Mouse (Mus musculus) C2C12 (cell line): ENCODE data around the gene Hyal2. TPM values are rescaled to one million over a fixed set of nuclear protein-coding genes. Genes with fewer than 3 reads are reported as not detected.

Experiments
- H3K27me3 ChIP-seq: one replicate; pipeline ENCODE4 v1.6.1; 2011; ENCODE audit not compliant: control insufficient read depth, insufficient read depth, insufficient read length
- H3K36me3 ChIP-seq: one replicate; pipeline ENCODE4 v1.6.1; 2011; ENCODE audit not compliant: control insufficient read depth, insufficient read depth
- H3K4me3 ChIP-seq: one replicate; pipeline ENCODE4 v1.5.1; 2011; ENCODE audit warnings: mild to moderate bottlenecking, control low read depth; ENCODE audit not compliant: poor library complexity, insufficient read depth, severe bottlenecking
- H3K79me2 ChIP-seq: one replicate; pipeline ENCODE4 v1.6.1; 2011; ENCODE audit not compliant: control insufficient read depth, insufficient read depth
- H3K79me3 ChIP-seq: one replicate; pipeline ENCODE4 v1.6.1; 2011; ENCODE audit warnings: low read depth, control low read depth
- H3ac ChIP-seq: one replicate; pipeline ENCODE3; 2011; ENCODE audit warnings: low read depth; ENCODE audit not compliant: control insufficient read depth, insufficient read length
- CEBPB ChIP-seq: IDR thresholded peaks from one replicate; pipeline ENCODE4 v1.6.1; 2011; ENCODE audit warnings: low read depth, mild to moderate bottlenecking, control low read depth, moderate library complexity
- CTCF ChIP-seq: IDR thresholded peaks from one replicate; pipeline ENCODE4 v1.5.1; 2011; ENCODE audit not compliant: control insufficient read depth, insufficient read depth, insufficient read length
- FOSL1 ChIP-seq: IDR thresholded peaks from one replicate; pipeline ENCODE4 v1.8.0; 2011; ENCODE audit warnings: mild to moderate bottlenecking, low read length; ENCODE audit not compliant: poor library complexity, insufficient read depth, severe bottlenecking
- MAX ChIP-seq: IDR thresholded peaks from one replicate; pipeline ENCODE4 v1.6.1; 2011; ENCODE audit warnings: mild to moderate bottlenecking, control low read depth
- MYOD1 ChIP-seq: IDR thresholded peaks from one replicate; pipeline ENCODE4 v1.6.1; 2011; ENCODE audit warnings: low read depth; ENCODE audit not compliant: control insufficient read depth, insufficient read length
- MYOG ChIP-seq: IDR thresholded peaks from one replicate; pipeline ENCODE4 v1.6.1; 2011; ENCODE audit not compliant: control insufficient read depth, insufficient read length; ENCODE audit errors: extremely low read depth
- USF1 ChIP-seq: IDR thresholded peaks from one replicate; pipeline ENCODE4 v1.6.1; 2011; ENCODE audit warnings: low read depth, mild to moderate bottlenecking, control low read depth, moderate library complexity
- long read RNA-seq, 2 experiments: library from polyadenylated mRNA; unstranded; transcript quantifications; one replicate each; pipeline ENCODE4 v2.0.0; 2019 to 2020
- polyA plus RNA-seq: library from polyadenylated mRNA; unstranded; fragments of >200 nt; fragmentation: generic; extraction: Trizol; gene quantifications from one replicate; pipeline ENCODE4 v1.2.1, GENCODE M21; 2012; ENCODE audit warnings: missing spikeins

Gene Hyal2
- polyA plus RNA-seq: 59.7 TPM
- long read RNA-seq, experiment 1, transcript Hyal2-201 (4 exons, 1,893 nt): major isoform, 45 of 46 reads
- long read RNA-seq, experiment 1, partial matches to known transcripts: 0 of 46 reads
- long read RNA-seq, experiment 1, other reads (novel, unspliced or antisense): 0 of 46 reads
- long read RNA-seq, experiment 2, transcript Hyal2-201 (4 exons, 1,893 nt): major isoform, 283 of 304 reads
- long read RNA-seq, experiment 2, partial matches to known transcripts: 13 of 304 reads
- long read RNA-seq, experiment 2, other reads (novel, unspliced or antisense): 8 of 304 reads

GRCm38 (mm10) chr9:107567702-107568319, at the start of gene Hyal2:
TSS of gene Hyal2 (plus strand) at chr9:107567945.
- no peaks in the 10 kb centered on the region for H3K27me3 ChIP-seq
- peaks cover 13% of the 10 kb centered on the region for H3K36me3 ChIP-seq
- H3ac ChIP-seq: peak within 1 kb of the TSS; percentile 78
- peak within 1 kb of the TSS; percentile 66 for H3K4me3 ChIP-seq
- TF ChIP-seq CTCF (no peak), FOSL1 (no peak), MYOG (no peak), USF1 (no peak), MYOD1 (no peak), MAX (no peak), CEBPB (no peak)
- H3K79me2 ChIP-seq: peaks cover 26% of the 10 kb centered on the region
- H3K79me3 ChIP-seq: peaks cover 12% of the 10 kb centered on the region

- no peaks in the 10 kb centered on the region for H3K79me2 ChIP-seq
- no peaks in the 10 kb centered on the region for H3K36me3 ChIP-seq
- H3K27me3 ChIP-seq: peaks cover 72% of the 10 kb centered on the region
- H3ac ChIP-seq: no peak overlapping the region
- no peaks in the 10 kb centered on the region for H3K79me3 ChIP-seq
- no peak for TF ChIP-seq USF1
- no peak overlapping the region for H3K4me3 ChIP-seq
Measured at GRCm38 (mm10) chr9:107520331-107520730, 47.4 kb upstream of the Hyal2 start.

DNA sequence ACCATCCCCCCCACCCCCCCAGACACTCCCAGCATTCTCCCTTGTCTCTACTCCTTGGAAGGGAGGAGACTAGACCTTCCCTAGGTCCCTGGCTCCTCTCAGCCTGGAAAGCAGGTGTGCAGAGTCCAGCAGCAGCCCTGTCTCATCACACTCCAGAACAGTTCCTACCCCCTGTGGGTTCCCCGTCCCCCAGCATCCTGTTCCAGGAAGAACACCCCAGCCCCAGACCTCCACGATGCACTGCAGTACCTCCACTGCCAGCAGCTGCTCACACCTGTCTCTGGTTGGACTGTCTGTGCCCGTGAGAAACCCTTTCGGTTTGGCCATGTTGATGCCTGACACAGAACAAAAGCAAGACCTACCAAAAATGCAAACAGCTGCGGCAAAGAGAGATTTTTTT, 46.6 kb upstream of the Hyal2 start:
- H3K36me3 ChIP-seq: no peaks in the 10 kb centered on the region
- TF ChIP-seq FOSL1 (no peak), CTCF (no peak), MYOG (no peak), MAX (no peak), CEBPB (no peak)
- H3K4me3 ChIP-seq: no peak overlapping the region
- H3K79me3 ChIP-seq: no peaks in the 10 kb centered on the region
- no peaks in the 10 kb centered on the region for H3K79me2 ChIP-seq
- H3K27me3 ChIP-seq: peaks cover 79% of the 10 kb centered on the region
- no peak overlapping the region for H3ac ChIP-seq

GRCm38 (mm10) chr9:107521711-107522399, 45.9 kb upstream of the Hyal2 start:
- peaks cover 84% of the 10 kb centered on the region for H3K27me3 ChIP-seq
- no peak overlapping the region for H3K4me3 ChIP-seq

DNA sequence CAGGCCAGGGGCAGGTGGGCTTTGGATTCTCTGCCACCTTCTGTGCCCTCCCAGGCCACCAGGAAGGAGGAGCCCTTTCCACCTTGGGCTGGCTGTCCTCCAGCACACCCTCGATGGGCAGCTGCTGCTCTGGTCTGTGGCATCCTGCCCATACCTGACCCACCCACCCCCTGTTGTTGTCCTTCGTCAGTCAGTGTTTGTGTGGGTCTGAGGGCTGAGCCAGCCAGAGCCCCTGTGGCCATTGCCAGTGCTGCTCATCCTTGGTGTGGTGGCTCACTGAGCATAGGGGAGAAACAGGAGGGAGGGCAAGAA, 45.4 kb upstream of the Hyal2 start:
- Histone ChIP-seq H3K79me3 (no peaks in the 10 kb centered on the region), H3K27me3 (peaks cover 84% of the 10 kb centered on the region), H3K36me3 (no peaks in the 10 kb centered on the region), H3K4me3 (no peak overlapping the region), H3ac (no peak overlapping the region), H3K79me2 (no peaks in the 10 kb centered on the region)
- TF ChIP-seq FOSL1 (no peak), MAX (no peak), MYOG (no peak), CTCF (no peak), USF1 (no peak), MYOD1 (no peak), CEBPB (no peak)

More at GRCm38 (mm10) chr9:107521711-107522399, 45.9 kb upstream of the Hyal2 start:
- Histone ChIP-seq H3K36me3 (no peaks in the 10 kb centered on the region), H3K79me2 (no peaks in the 10 kb centered on the region), H3K79me3 (no peaks in the 10 kb centered on the region), H3ac (no peak overlapping the region)
- no peak for TF ChIP-seq CTCF
- no peak for TF ChIP-seq FOSL1
- TF ChIP-seq CEBPB: no peak
- no peak for TF ChIP-seq USF1
- no peak for TF ChIP-seq MAX
- TF ChIP-seq MYOD1: no peak
- TF ChIP-seq MYOG: no peak

DNA sequence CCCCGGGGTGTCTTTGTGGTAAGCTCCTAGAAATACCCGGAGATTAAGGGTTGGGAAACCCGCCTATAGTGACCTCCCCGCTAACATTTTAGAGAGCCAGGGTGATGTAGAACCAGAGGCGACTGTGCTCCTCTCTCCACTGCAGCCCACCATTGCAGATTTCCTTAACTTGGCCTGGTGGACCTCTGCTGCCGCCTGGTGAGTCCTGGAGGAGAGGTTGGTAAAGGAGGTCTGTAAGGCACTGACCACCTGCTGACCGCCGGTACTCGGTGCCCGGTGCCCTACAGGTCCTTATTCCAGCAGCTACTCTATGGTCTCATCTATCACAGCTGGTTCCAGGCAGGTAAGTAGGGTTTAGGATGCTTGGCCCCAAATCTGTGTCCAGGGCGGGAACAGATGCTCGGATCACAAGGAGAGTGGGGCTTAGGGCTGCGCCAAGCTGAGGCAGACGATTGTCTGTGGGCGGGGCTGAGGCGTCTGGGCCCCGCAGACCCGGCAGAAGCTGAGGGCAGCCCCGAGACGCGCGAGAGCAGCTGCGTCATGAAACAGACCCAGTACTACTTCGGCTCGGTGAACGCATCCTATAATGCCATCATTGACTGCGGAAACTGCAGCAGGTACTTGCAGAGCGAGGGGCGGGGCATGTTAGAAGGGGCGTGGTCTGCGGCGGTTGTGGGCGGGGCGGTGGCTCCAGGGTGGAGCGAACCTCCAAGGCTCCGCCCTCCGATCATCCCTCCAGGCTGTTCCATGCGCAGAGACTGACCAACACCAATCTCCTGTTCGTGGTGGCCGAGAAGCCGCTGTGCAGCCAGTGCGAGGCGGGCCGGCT, 41.3 kb upstream of the Hyal2 start:
- H3ac ChIP-seq: no peak overlapping the region
- H3K79me2 ChIP-seq: no peaks in the 10 kb centered on the region
- no peaks in the 10 kb centered on the region for H3K36me3 ChIP-seq
- H3K27me3 ChIP-seq: peaks cover 67% of the 10 kb centered on the region
- no peak overlapping the region for H3K4me3 ChIP-seq
- no peaks in the 10 kb centered on the region for H3K79me3 ChIP-seq
- no peak for TF ChIP-seq MYOD1
- TF ChIP-seq MYOG: no peak
- TF ChIP-seq USF1: no peak
- no peak for TF ChIP-seq CTCF
- no peak for TF ChIP-seq CEBPB
- no peak for TF ChIP-seq FOSL1
- no peak for TF ChIP-seq MAX
